Mouse (Mus musculus): ENCODE measurements around the gene Cntn4.

DNA sequence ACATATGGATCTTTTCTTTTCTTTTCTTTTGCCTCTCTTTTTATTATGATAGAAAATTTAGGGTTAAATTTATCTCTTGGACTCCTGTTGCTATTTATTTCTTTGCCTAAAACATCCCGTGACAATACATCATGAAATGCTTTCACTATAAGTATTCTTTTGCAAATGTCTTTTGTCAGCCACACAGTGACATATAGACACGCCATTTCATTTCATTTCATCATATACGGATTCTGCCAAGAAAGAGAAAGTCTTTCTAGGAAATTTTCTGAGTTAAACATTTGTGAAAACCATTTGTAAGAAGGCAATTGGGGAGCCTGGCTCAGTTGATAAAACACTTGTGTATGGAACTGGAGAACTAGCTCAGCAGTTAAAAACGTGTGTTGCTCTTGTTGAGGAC is 625.0 kb downstream of the Cntn4 start:
- TF ChIP-seq GATA1 (IDR thresholded peaks at IDR 0.05; ENCODE audit: low read length) (no peak), TAL1 (IDR thresholded peaks at IDR 0.05; ENCODE audit: low read length) (no peak)
